Mouse (Mus musculus): ENCODE measurements around the gene Sfrp5.
A peak's percentile ranks its signal among the peaks of the same experiment; 100 is the strongest.

Sfrp5 gene

GRCm38 (mm10) chr19:42201696-42202381 is at the start of gene Sfrp5:
Gene Sfrp5, minus strand, starts transcription at chr19:42202252.
- DNase-seq (ENCODE audit: low spot score), result peak; percentile 37

GRCm38 (mm10) chr19:42249976-42250914 is 48.2 kb upstream of the Sfrp5 start:
- no peak for DNase-seq (ENCODE audit: low spot score)

- DNase-seq (ENCODE audit: low spot score), result no peak
Observed at GRCm38 (mm10) chr19:42247519-42247918, 45.5 kb upstream of the Sfrp5 start, which contains the start of gene Golga7b. Gene Golga7b, plus strand, starts transcription at chr19:42247574.

- no peak for DNase-seq (ENCODE audit: low spot score)
Observed at GRCm38 (mm10) chr19:42246626-42247025, 44.6 kb upstream of the Sfrp5 start.

GRCm38 (mm10) chr19:42243401-42243800 is 41.3 kb upstream of the Sfrp5 start:
- DNase-seq (ENCODE audit: low spot score), result no peak

GRCm38 (mm10) chr19:42240881-42241280 is 38.8 kb upstream of the Sfrp5 start:
- DNase-seq (ENCODE audit: low spot score), result no peak

- DNase-seq (ENCODE audit: low spot score), result no peak
Observed at GRCm38 (mm10) chr19:42238341-42238715, 36.3 kb upstream of the Sfrp5 start.

GRCm38 (mm10) chr19:42237602-42238340 is 35.7 kb upstream of the Sfrp5 start:
- DNase-seq (ENCODE audit: low spot score), result no peak

- no peak for DNase-seq (ENCODE audit: low spot score)
Observed at GRCm38 (mm10) chr19:42230986-42231385, 28.9 kb upstream of the Sfrp5 start.

- no peak for DNase-seq (ENCODE audit: low spot score)
Observed at GRCm38 (mm10) chr19:42230288-42230568, 28.2 kb upstream of the Sfrp5 start.

GRCm38 (mm10) chr19:42229499-42230287 is 27.6 kb upstream of the Sfrp5 start:
- DNase-seq (ENCODE audit: low spot score), result no peak

GRCm38 (mm10) chr19:42226451-42226850 is 24.4 kb upstream of the Sfrp5 start:
- DNase-seq (ENCODE audit: low spot score), result no peak

- DNase-seq (ENCODE audit: low spot score), result peak; percentile 52
Observed at GRCm38 (mm10) chr19:42217374-42217763, 15.3 kb upstream of the Sfrp5 start.

GRCm38 (mm10) chr19:42216699-42217373 is 14.8 kb upstream of the Sfrp5 start:
- no peak for DNase-seq (ENCODE audit: low spot score)

- no peak for DNase-seq (ENCODE audit: low spot score)
Observed at GRCm38 (mm10) chr19:42214601-42215000, 12.5 kb upstream of the Sfrp5 start.

GRCm38 (mm10) chr19:42211936-42212335 is 9.9 kb upstream of the Sfrp5 start:
- peak; percentile 35 for DNase-seq (ENCODE audit: low spot score)

- DNase-seq (ENCODE audit: low spot score), result no peak
Observed at GRCm38 (mm10) chr19:42209976-42210375, 7.9 kb upstream of the Sfrp5 start.

GRCm38 (mm10) chr19:42209485-42209884 is 7.4 kb upstream of the Sfrp5 start:
- no peak for DNase-seq (ENCODE audit: low spot score)

- DNase-seq (ENCODE audit: low spot score), result peak; percentile 28
Observed at GRCm38 (mm10) chr19:42205201-42205600, 3.1 kb upstream of the Sfrp5 start.

- no peak for DNase-seq (ENCODE audit: low spot score)
Observed at GRCm38 (mm10) chr19:42204306-42204705, 2.3 kb upstream of the Sfrp5 start.

- peak; percentile 16 for DNase-seq (ENCODE audit: low spot score)
Observed at GRCm38 (mm10) chr19:42202467-42202866, 415 bp upstream of the Sfrp5 start.
